Mouse (Mus musculus) kidney, postnatal 0 days (tissue): ENCODE data around the gene D1Ertd622e. TPM values are rescaled to one million over a fixed set of nuclear protein-coding genes. Genes with fewer than 3 reads are reported as not detected.
A peak's percentile ranks its signal among the peaks of the same experiment; 100 is the strongest.

Experiments used
- ATAC-seq: fragments of 200-750 bp; cut with Nextera tagmentation; replicated peaks from 2 replicates; pipeline ENCODE4 v1.8.0; 2017; ENCODE audit warnings: low read depth, moderate number of reproducible peaks, moderate TSS enrichment, moderate library complexity; ENCODE audit not compliant: low FRiP score
- DNase-seq: peaks from one replicate; pipeline ENCODE4 v3.0.0-alpha.2; 2016; ENCODE audit warnings: low spot score
- H3K27ac ChIP-seq: fragments of 300-500 bp; sonication (generic); 2 replicates; pipeline ENCODE4 v1.5.1; 2014; ENCODE audit warnings: mild to moderate bottlenecking
- H3K27me3 ChIP-seq: fragments of 300-500 bp; sonication (generic); 2 replicates; pipeline ENCODE4 v1.6.1; 2014; ENCODE audit warnings: low read length, mixed read lengths; ENCODE audit not compliant: insufficient read depth
- H3K36me3 ChIP-seq: fragments of 300-500 bp; sonication (generic); 2 replicates; pipeline ENCODE4 v1.6.1; 2014; ENCODE audit warnings: low read length, mixed read lengths; ENCODE audit not compliant: insufficient read depth
- H3K4me1 ChIP-seq: fragments of 300-500 bp; sonication (generic); replicated peaks from 2 replicates; pipeline ENCODE4 v1.6.1; 2014; ENCODE audit warnings: antibody characterized with exemption, low read length, mixed read lengths; ENCODE audit not compliant: insufficient read depth
- H3K4me2 ChIP-seq: fragments of 300-500 bp; sonication (generic); 2 replicates; pipeline ENCODE4 v1.6.1; 2014; ENCODE audit warnings: mild to moderate bottlenecking, low read length, moderate library complexity, mixed read lengths
- H3K4me3 ChIP-seq: fragments of 300-500 bp; sonication (generic); replicated peaks from 2 replicates; pipeline ENCODE4 v1.5.1; 2014; ENCODE audit warnings: low read depth, low read length
- H3K9ac ChIP-seq: fragments of 300-500 bp; sonication (generic); 2 replicates; pipeline ENCODE4 v1.6.1; 2014; ENCODE audit warnings: low read depth, low read length
- H3K9me3 ChIP-seq: fragments of 300-500 bp; sonication (generic); replicated peaks from 2 replicates; pipeline ENCODE4 v1.6.1; 2016; ENCODE audit warnings: low read length, inconsistent platforms, mixed read lengths
- CTCF ChIP-seq: IDR thresholded peaks from 2 replicates; pipeline ENCODE4 v1.5.1; 2016; ENCODE audit warnings: antibody characterized with exemption, low read depth, mild to moderate bottlenecking, moderate library complexity
- WGBS: fragments of 180-500 bp; shearing (Covaris S2); extraction: QIAGEN DNeasy Blood & Tissue Kit; methylation state at CpG from one replicate; pipeline ENCODE4 v1.1.7; 2014; 5-methylcytosine and 5-hydroxymethylcytosine counted together
- polyA plus RNA-seq: library from polyadenylated mRNA; unstranded; fragments of >200 nt; fragmentation: Nextera tagmentation; extraction: Ambion mirVana; gene quantifications from 2 replicates; pipeline ENCODE4 v1.2.1, GENCODE M21; 2015

The D1Ertd622e gene
- polyA plus RNA-seq, result 21.5 and 22.1 TPM in 2 replicates

- peak; percentile 84 for DNase-seq
- peak within 1 kb of the TSS; percentile 87 for H3K27ac ChIP-seq
- no peaks in the 10 kb centered on the region for H3K36me3 ChIP-seq
- H3K4me3 ChIP-seq, result peak within 1 kb of the TSS; percentile 87
- peak; percentile 92 for ATAC-seq
- peak within 1 kb of the TSS; percentile 97 for H3K4me2 ChIP-seq
- no peaks in the 10 kb centered on the region for H3K27me3 ChIP-seq
- H3K9ac ChIP-seq, result peak within 1 kb of the TSS; percentile 79
- H3K9me3 ChIP-seq, result no peaks in the 10 kb centered on the region
- 3% methylated on average over 85 of the region's 106 CpGs for WGBS
- no peak for TF ChIP-seq CTCF
- H3K4me1 ChIP-seq, result no peaks in the 10 kb centered on the region
These were observed at the start of gene D1Ertd622e for GRCm38 (mm10) chr1:97661406-97662241. TSS of gene D1Ertd622e (minus strand) at chr1:97662074.

GRCm38 (mm10) chr1:97710520-97710919, 48.6 kb upstream of the D1Ertd622e start:
- Histone ChIP-seq H3K9ac (no peak overlapping the region), H3K36me3 (0 out of 2 replicates have a peak, but pooled peaks cover 22% of the 10 kb centered on the region), H3K27me3 (no peaks in the 10 kb centered on the region), H3K27ac (no peak overlapping the region), H3K9me3 (no peaks in the 10 kb centered on the region), H3K4me3 (no peak overlapping the region), H3K4me2 (no peak overlapping the region), H3K4me1 (no peaks in the 10 kb centered on the region)
- DNase-seq (no peak), ATAC-seq (no peak)
- 90% methylated on average over 3 of the region's 3 CpGs for WGBS
- no peak for TF ChIP-seq CTCF

- H3K4me2 ChIP-seq, result no peak overlapping the region
- H3K4me1 ChIP-seq, result no peaks in the 10 kb centered on the region
- no peaks in the 10 kb centered on the region for H3K27me3 ChIP-seq
- H3K9me3 ChIP-seq, result no peaks in the 10 kb centered on the region
- no peak overlapping the region for H3K9ac ChIP-seq
- DNase-seq (no peak), ATAC-seq (no peak)
- no peak overlapping the region for H3K27ac ChIP-seq
- no peak for TF ChIP-seq CTCF
- H3K36me3 ChIP-seq, result peaks cover 8% of the 10 kb centered on the region; the same call in 1 of the 2 replicates
- no peak overlapping the region for H3K4me3 ChIP-seq
These were observed 43.5 kb upstream of the D1Ertd622e start for GRCm38 (mm10) chr1:97705389-97705788.

GRCm38 (mm10) chr1:97704646-97705045, 42.8 kb upstream of the D1Ertd622e start:
- no peaks in the 10 kb centered on the region for H3K27me3 ChIP-seq
- no peak overlapping the region for H3K4me2 ChIP-seq
- ATAC-seq (no peak), DNase-seq (no peak)
- H3K27ac ChIP-seq, result no peak overlapping the region
- TF ChIP-seq CTCF, result no peak
- H3K9ac ChIP-seq, result no peak overlapping the region
- no peaks in the 10 kb centered on the region for H3K9me3 ChIP-seq
- 79% methylated on average over 1 of the region's 1 CpGs for WGBS
- peaks cover 7% of the 10 kb centered on the region; the same call in 1 of the 2 replicates for H3K36me3 ChIP-seq
- no peak overlapping the region for H3K4me3 ChIP-seq
- no peaks in the 10 kb centered on the region for H3K4me1 ChIP-seq

- no peak overlapping the region for H3K9ac ChIP-seq
- TF ChIP-seq CTCF, result no peak
- H3K27me3 ChIP-seq, result no peaks in the 10 kb centered on the region
- H3K36me3 ChIP-seq, result no peaks in the 10 kb centered on the region
- ATAC-seq (peak; percentile 87), DNase-seq (no peak)
- H3K27ac ChIP-seq, result no peak overlapping the region
- H3K9me3 ChIP-seq, result no peaks in the 10 kb centered on the region
- no peaks in the 10 kb centered on the region for H3K4me1 ChIP-seq
- H3K4me3 ChIP-seq, result no peak overlapping the region
- H3K4me2 ChIP-seq, result no peak overlapping the region
- WGBS, result 14% methylated on average over 11 of the region's 11 CpGs
These were observed 37.2 kb upstream of the D1Ertd622e start for GRCm38 (mm10) chr1:97698956-97699570.

- no peaks in the 10 kb centered on the region for H3K27me3 ChIP-seq
- no peak overlapping the region for H3K9ac ChIP-seq
- TF ChIP-seq CTCF, result no peak
- 88% methylated on average over 1 of the region's 1 CpGs for WGBS
- H3K4me2 ChIP-seq, result no peak overlapping the region
- no peaks in the 10 kb centered on the region for H3K4me1 ChIP-seq
- H3K36me3 ChIP-seq, result no peaks in the 10 kb centered on the region
- H3K27ac ChIP-seq, result no peak overlapping the region
- DNase-seq (no peak), ATAC-seq (no peak)
- no peaks in the 10 kb centered on the region for H3K9me3 ChIP-seq
- H3K4me3 ChIP-seq, result no peak overlapping the region
These were observed 35.4 kb upstream of the D1Ertd622e start for GRCm38 (mm10) chr1:97697273-97697672.
